Mouse (Mus musculus) MEL-GATA-1-ER (cell line): ENCODE data around the gene Thap8.
"Not testable (repeated sequence)": the region's sequence is repeated elsewhere in the genome, so short reads cannot be mapped to it uniquely, and the experiment has no call there.

ENCODE experiments used
- DNase-seq: peaks from one replicate; pipeline ENCODE4 v3.0.0-alpha.2; 2012; ENCODE audit warnings: low read depth; ENCODE audit errors: extremely low read depth

Thap8 gene

DNA sequence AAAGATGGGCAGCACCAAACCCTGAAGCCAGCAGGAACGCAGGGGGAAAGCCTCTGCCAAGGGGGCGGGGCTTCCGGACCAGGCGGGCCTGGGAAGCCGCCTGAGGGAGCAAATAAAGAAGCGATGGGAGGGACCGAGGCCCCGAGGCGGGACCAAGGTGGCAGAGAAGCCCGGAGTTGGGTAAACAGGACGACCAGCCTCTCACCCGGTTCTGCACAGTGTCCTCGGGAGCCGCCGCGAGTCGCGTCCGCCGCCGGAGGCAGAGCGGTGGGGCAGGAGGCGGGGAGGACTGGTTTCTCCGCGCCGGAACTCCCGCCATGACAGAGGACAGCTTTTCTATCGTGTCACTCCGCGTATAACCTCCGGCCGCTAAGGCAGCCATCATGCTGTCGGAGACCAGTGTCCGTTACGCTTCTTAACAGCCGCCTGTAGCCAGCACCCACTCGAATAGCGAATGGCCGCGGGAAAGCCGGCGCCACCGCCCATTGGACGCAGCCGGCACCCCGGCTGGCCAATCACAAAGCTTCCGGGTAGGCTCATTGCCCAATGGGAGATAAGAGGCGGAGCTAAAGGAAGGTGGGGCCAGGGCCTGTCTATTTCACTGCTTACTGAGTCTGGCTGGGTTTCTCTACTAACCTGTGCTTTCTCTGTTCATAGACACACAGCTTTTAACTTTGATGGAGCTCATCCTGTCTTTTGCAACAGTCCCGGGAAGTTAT, at the start of gene Thap8, which contains the start of gene Wdr62:
Gene Thap8 (plus strand): TSS at position 144 of the 719 bp plus-strand sequence.
Gene Wdr62 (minus strand): TSS at position 469 of the 719 bp plus-strand sequence.
- peak; percentile 84 for DNase-seq

DNA sequence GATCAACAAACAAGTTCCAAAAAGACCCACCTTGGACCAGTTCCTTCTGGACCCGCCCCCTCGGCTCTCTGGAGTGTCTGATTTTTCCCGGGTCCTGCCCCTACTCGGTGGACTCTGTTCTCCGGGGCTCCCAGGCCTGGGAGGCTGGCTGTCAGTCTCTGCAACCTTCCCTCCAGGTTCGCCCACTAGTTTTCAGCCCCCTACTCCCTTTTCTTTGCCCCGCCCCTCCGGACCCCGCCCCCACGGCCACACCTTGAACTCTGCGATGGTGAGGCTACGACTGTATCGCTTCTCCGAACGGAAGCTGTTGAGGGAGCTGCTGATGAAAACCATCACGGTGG, 48.6 kb upstream of the Thap8 start:
- DNase-seq = no peak

DNA sequence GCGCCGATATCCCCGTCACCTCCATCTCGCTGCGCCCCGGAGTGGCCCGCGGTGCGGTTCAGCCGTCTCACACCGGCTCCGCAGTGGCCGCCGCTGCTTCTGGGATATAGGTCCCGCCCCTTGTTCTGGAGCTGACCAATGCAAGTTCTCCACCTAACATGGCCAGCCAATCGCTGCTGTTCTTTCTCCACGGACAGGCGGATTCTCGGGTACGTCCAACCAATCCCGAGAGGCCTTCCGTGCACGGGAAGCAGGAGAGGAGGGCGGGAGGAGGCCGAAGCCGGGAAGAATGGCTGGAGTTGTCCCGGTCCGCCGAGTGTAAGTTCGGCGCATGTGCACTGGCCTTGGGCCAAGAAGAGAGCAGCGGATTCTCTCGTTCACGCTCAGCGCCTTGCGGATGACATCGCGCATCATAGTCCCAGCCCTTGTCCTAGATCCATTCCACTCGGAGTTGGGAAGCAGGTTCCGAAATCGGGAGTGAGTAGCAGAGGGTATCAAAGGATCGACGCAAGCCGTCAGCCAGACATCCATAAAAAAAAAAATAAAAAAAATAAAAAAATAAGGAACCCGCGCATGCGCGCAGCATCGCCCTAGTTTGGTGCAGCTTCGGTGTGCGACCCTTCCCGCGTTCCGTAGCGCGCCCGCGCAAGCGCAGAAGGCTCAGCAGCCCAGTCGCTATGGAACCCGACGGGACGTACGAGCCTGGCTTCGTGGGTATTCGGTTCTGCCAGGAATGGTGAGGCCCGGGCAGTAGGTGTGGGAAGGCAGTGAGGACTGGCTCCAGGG, 48.0 kb upstream of the Thap8 start, which contains the start of the genes Polr2i and Tbcb:
Gene Polr2i (plus strand): TSS at position 280 of the 786 bp plus-strand sequence.
Gene Tbcb (minus strand): TSS at position 604 of the 786 bp plus-strand sequence.
- peak; percentile 98 for DNase-seq

DNA sequence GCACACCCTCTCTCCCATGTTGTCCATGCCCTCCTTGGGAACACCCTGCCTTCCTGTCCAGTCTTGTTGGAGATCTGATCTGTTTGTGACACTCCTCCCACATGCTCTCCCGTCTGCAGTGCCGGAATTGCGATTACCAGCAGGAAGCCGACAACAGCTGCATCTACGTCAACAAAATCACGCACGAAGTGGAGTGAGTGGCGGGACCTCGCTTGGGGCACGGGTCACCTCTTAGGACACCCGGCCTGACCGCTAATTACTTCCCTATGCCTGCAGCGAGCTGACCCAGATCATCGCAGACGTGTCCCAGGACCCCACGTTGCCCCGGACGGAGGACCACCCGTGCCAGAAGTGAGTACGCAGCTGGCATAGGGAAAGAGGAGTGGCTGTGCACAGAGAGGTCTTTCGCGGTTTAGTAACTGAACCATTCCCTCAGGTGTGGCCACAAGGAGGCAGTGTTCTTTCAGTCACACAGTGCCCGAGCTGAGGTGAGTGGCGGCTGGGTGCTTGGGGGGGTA, 47.2 kb upstream of the Thap8 start:
- DNase-seq = no peak

DNA sequence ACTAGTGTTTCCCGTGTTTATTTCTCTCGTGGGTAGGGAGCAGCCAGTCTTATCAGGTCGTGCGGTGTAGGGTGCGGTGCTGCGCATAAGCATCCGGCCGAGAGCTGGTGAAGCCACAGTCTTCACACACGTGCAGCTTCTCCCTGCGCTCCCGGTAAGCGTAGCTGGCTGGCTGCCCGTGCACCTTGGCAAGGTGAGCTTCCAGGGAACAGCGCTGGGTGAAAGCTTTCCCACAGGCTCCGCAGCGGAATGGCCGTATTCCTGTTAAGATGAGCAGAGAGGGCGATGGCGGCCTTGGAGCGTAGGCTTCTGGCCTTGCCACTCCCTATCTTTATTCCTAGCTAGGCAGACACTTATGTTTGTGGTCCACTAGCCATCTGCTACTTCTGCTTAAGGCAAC, 46.5 kb upstream of the Thap8 start:
- DNase-seq = no peak

DNA sequence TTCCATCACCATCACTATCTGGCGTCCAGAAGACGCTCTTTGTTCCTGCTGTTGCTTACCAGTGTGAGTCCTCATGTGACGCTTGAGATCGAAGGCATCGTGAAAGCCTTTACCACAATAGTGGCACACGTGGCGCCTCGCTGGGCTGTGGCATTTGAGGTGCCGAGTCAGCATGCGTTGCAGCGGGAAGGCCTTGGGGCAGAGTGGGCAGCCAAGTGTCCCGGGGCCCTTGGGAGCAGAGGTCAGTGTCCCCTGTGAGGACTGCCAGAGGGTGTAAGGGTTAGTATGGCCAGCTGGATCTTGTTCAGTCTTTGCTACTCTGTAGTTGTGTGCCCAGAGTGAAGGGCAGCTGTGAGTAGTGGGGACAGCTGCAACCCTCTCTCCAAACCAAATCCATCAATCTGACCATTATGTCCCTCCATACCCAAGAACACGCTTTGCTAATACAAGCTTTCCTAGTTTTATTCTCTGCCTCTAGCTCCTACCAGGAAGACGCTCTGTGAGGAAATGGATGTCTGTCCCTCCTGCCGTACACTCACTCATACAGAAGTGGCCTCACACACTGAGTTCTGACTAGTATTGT, 45.5 kb upstream of the Thap8 start:
- no peak for DNase-seq

DNA sequence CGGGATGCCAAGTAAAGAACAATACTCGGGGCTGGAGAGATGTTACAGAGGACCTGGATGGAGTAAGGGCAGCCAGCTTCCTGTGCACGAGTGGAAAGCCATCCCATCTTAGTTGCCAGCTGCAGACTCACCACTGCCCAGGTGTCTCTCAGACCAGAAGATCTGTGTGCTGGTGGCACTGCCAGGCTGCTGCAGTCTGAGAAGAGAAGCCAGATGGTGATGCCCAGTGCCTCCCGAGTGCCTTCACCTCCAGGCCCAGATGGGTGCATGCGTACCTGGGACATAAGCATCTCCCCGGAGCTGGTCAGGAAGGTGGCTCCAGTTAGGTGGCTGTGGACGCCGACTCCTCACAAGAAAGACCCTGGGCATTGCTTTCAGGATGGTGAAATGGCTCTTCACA, 44.8 kb upstream of the Thap8 start:
- DNase-seq = no peak

DNA sequence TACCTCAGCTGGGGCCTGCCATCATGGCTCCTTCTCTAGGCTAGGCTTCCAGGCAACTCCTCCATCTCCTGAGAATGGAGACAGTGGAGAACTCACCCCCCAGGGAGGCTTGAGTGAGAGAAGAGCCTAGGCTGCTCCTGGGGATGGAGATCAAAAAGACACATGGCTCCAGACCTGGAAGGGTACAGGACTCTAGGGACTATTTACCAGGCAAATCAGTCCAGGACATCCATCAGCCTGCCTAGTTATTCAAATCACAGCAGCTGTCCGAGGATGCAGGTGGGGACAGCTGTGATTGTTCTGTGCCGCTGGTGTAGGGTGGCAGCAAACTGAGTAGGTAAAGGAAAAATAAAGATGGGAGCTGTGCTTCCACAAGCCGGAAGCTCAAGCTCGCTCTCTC, 44.3 kb upstream of the Thap8 start, which contains the start of gene Ovol3:
Gene Ovol3 (minus strand): TSS at position 101 of the 400 bp plus-strand sequence.
- DNase-seq = no peak

DNA sequence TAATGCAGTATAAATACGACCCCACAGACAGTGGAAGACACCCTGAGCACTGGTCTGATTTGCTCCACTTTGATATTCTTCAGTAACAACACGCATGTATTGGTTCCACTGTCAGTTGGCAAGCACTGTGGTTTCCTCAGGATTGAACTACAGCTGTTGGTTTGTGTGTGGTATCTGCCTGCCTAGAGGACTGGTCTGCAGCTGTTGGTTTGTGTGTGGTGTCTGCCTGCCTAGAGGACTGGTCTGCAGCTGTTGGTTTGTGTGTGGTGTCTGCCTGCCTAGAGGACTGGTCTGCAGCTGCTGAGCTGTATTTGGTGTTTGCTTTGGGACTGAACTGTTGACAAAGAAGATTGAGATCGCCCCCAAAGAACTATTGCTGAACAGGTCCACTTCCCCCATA, 42.5 kb upstream of the Thap8 start:
- DNase-seq = not testable (repeated sequence)

DNA sequence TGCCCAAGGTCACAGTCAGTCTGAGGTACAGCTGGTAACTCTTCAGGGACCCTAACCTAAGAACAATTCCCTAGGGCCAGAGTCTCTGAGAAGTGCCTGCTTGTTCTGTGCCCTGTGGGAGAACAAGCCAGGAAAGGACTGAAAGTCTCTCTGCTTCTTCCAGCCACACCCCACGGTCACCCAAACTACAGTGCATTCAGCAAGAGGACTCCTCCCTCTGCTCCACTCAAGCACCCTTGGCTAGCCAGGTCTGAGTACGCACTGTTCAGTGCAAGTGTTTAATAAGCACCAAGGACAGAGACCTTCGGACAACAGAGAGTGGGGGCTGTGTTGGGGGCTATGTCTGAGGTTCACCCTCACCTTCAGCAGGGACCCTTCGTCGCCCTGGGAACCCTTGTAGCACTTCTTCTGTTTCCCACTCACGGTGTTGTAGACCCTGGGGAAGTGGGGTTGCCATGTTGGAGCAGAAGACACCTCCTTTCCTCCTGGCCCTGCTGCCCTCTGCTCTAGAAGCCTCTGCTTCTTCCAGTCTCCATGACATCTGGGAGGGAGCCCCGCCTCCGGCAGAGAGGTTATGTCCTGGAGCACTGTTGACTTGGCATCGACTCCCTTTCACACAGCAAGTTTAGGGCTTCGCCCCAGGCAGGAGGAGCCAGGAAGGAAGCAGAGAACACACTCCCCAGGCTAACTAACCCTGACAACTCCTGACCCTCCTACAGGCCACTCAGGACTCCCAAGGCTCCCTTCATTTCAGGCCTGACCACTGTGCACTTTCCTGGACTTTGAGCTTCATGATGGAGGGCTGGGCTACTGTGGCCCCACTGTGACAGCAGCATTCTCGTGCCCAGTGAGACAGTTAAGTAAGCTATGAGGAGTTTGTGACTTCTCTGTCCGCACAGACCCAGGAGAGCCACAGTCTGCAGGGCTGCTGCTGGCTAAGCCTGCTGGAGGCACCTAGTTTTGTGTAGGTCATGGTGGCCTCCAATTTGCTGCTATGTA, 27.6 kb upstream of the Thap8 start:
- DNase-seq = no peak

DNA sequence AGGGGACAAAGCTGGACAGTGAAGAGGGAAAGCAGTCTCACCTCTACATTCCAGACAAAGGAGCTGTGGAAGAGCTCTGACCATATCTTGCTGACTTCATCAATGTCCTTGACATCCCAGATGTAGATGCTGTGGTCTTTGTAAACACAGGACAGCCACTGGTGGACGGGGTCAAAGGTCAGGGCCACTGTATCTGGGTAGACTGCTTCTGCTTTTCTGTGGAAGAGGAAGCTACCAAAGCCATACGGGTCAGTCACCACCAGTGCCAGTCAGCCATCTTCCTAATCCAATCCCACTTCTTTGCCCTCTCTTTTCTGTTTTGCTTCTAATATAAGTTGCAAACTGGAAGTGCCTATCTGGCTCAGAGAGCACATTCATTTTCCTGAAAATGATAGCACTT, 14.9 kb upstream of the Thap8 start:
- no peak for DNase-seq

DNA sequence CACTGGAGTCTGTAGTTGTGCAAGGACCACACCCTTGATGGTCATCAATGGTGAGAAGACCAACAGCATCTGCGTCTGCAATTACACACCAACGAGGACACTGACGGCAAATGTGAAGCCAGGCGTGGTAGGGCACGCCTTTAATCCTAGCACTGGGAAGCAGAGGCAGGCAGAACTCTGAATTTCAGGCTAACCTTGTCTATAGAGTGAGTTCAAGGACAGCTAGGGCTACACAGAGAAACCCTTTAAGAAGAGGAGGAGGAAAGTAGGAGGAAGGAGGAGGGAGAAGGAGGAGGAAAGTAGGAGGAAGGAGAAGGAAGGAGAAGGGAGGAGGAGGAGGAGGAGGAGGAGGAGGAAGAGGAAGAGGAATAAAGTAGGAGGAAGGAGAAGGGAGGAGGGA, 14.4 kb upstream of the Thap8 start:
- DNase-seq = no peak

DNA sequence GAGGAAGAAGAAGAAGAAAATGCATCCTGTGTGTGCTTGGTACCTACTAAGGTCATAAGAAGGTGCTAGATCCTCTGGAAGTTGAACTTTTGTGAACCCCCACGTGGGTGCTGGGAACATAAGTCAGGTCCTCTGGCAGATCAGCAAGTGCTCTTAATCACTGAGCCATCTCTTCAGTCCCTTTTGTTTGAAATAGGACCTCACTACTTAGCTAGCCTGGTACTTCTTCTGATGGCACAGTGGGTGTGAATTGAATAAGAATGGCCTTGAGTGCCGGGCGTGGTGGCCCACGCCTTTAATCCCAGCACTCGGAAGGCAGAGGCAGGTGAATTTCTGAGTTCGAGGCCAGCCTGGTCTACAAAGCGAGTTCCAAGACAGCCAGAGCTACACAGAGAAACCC, 14.0 kb upstream of the Thap8 start:
- DNase-seq = no peak

DNA sequence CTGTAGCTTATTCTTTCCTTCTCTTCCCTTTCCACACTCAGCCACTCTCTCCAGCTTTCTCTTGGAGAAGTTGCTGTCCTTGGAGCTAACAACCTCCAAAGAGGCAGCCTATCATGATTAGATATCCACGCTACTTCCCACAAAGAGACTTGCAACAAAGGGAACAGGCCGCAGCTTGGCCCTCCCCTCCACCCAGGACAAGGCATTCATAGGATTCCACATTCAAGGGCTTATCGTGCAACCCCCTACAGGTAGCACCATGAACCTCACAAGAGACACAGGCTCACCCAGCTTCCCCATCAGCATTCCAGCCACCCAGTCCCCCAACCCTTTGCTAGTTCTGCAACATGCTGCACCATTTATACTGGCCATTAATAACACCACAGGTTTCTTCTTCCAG, 13.1 kb upstream of the Thap8 start:
- DNase-seq = no peak

DNA sequence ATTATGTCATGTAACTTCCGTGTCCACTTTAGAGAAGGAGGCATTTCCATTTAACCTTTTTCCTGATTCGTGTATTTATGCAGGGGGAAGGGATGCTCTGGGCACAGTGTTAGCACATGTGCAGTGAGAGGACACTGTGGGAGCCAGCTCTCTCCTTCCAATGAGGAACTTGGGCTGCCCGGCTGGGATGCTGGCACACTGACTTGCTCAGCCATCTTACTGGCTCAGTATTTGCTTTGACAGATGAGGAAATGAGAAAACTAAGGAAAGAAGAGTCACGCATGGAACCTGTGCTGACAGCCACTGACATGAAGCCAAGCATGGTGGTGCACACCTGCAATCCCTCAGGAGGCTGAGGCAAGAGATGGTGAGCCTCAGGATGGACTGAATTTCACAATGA, 10.3 kb upstream of the Thap8 start:
- no peak for DNase-seq

DNA sequence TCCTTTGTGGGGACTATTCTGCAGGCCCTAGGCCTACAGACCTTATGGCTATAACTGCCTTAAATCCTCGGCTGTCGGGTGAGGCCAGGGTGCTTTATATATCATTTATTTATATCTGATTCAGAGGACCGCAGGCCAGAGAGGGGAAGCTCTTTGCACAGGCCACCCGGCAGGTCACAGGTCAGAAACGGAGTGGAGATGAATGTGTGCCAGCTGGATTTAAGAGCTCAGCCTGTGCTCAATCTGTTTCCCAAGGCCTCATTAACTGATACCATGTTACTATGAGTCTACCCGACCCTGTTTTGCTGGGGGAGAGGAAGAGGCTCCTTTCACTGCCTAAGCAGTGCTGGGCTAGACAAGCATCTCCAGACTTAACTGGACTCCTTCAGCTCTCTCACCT, 5.5 kb upstream of the Thap8 start:
- no peak for DNase-seq

DNA sequence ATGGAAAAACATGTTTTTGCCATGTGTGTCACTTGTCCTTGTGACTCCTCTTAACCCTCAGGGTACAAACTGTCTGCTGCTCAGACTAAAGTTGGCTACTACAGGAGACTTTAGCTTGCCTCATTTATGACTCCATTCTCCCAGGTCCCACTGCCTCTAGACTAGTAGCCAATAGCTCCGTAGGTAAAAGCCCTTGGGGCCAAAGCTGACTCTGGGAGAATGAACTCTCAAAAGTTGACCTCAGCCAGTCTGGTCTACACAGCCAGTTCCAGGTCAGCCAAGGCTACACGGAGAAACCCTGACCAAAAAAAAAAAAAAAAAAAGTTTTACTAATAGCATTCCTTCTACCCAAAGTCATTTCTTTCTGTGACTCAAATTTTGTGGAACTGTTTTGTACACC, 983 bp upstream of the Thap8 start:
- DNase-seq = no peak

DNA sequence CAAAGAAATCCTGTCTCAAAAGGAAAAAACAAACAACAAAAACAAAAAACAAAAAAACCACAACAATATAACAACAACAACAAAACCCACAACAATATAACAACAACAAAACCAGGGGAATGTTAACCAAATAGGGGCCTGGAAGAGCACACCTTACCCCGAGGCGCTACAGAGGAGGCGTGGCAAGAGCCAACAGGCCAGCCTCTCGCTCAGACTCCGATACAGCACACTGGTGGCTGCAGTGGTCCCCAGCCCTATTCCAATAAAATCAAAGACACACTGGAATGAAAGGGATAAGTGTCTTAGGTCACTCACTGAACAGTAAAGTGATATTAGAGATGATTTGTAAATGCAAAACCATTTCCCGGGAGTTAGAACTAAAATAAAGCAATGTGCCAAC, 358 bp upstream of the Thap8 start:
- DNase-seq = no peak

DNA sequence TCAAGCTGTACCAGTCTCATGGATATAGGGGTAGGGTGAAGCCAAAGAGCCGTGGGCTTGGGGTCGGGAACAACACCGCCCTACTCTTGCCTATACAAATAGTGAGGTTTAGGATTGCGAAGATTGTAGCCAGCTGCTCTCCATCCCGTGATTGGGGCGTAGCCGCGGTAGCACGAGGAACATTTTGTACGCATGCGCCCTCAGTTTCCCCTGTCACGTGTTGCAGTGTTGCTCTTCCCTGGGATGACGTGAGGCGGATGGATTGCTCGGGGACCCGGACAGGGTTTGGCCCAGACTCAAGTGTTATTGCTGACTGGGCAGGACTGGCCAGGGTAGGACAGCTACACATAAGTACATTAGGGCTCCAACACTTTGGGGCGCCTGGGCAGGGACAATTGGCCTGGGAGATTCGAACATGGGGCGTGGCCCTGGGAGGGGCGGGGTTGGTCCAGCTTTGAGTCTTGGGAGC, 810 bp downstream of the Thap8 start:
- peak; percentile 73 for DNase-seq

DNA sequence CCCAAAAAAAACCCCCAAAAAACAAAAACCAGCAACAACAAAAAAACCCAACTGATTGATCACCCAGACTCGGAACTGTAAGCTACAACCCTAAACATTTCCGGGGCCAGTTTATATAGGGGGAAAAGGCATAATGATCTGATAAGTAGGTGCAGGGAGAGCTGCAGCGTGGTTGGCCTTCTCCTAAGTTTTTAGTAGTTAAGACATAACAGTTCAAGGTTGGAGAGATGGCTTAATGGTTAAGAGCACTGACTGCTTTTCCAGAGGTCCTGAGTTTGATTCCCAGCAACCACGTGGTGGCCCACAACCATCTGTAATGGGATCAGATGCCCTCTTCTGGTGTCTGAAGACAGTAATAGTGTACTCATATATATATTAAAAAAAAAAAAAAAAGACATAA, 1.6 kb downstream of the Thap8 start:
- DNase-seq = peak; percentile 18

DNA sequence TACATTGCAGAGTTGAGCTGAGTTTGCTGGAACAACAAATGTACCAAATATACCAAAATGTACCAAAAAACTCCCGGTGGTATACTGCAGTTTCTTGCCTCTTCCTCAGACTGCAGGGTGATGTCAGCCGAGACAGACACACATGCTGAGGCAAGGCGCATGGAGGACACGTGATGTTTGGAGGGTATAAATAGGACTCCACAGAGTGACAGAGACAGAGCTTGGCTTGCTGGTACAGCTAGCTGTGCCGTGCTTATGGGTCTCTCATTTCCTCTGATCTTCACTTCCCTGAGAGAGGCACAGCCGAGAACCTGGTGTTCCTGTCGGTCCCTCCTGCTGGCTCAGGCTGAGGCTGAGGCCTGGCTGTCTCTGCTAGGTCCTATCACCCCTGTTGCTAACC, 2.8 kb downstream of the Thap8 start:
- DNase-seq = no peak
